Mouse (Mus musculus): ENCODE measurements around the gene Dmbt1.
"Not testable (repeated sequence)": the region's sequence is repeated elsewhere in the genome, so short reads cannot be mapped to it uniquely, and the experiment has no call there.

Dmbt1 gene

DNA sequence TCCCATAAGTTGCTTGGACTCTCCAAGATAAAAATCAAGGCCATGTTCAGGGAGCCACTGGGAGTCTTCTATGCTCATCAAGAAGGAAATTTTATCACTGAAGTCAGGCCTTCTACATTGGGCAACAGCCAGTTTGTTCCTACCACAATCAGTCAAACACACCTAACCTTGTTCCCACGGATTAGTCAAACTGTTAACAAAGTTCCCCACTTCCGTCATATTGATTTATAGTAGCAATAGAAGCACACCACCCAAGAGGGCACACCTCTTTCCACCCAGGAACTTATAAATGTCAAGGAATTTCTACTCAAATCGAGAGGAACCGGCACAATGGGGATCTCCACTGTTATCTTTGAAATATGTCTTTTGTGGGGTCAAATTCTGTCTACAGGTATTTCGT lies at the start of gene Dmbt1:
Gene Dmbt1, plus strand, starts transcription at position 299 of the 400 bp plus-strand sequence.
- no peak for DNase-seq (ENCODE audit: low read depth, low spot score)

DNA sequence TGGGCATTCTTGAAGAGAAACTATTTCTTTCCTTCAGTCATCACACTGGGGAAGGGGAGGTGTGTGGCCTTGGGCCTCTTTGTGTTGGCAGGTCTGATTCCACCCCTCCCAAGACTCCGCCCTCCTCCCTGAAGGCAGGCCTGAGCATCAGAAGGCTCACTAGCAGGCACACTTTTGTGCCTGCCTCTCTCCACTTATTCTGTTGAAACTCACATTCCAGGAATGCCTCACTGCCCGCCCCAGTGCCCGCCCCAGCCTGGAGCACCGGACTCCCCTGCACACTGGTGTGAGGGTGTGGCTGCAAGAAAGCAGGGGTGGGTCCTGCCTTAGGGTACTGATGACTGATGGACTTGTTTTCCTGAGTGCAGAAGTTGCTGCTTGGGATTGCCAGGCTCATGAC lies 49.5 kb upstream of the Dmbt1 start:
- DNase-seq (ENCODE audit: low read depth, low spot score) = no peak

- DNase-seq (ENCODE audit: low read depth, low spot score) = no peak
These were observed 49.0 kb upstream of the Dmbt1 start for GRCm38 (mm10) chr7:130982881-130983280.

DNA sequence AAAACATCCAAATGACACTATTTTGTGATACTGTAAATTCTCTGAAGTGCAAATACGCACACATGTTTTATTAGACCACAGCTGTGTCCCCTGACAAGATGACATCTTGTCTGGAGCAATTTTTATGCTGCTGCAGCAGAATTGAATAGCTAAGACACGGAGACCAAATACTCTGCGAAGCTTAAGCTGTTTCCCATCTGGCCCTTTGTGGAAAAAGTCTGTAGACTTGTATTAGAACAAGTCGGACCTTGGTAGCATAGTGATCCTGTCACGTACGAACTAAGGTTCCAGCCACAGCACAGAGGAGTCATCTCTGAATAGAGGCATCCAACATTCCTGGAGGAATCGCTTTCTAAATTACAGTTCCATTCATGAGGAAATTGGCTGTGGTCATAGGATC lies 47.6 kb upstream of the Dmbt1 start:
- no peak for DNase-seq (ENCODE audit: low read depth, low spot score)

- DNase-seq (ENCODE audit: low read depth, low spot score) = no peak
These were observed 46.7 kb upstream of the Dmbt1 start for GRCm38 (mm10) chr7:130985193-130985592.

DNA sequence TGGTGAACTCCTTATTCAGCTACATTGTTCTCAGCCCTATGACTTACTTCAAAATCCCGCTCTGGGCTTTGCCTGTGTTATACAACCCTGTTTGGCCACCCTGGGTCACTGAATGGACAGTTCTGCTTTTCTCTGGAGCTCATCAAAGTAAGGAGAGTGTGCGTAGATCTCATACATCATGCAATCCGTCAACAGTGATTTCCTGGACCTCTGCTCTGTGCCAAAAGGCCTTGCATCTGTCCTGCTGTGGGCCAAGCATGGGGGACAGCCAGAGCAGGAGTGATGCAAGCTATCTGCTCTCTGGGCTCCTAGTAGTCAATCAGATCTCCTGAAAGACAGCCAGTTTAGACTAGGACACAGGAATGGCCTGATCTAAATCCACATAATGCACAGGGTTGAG lies 46.1 kb upstream of the Dmbt1 start:
- no peak for DNase-seq (ENCODE audit: low read depth, low spot score)

DNA sequence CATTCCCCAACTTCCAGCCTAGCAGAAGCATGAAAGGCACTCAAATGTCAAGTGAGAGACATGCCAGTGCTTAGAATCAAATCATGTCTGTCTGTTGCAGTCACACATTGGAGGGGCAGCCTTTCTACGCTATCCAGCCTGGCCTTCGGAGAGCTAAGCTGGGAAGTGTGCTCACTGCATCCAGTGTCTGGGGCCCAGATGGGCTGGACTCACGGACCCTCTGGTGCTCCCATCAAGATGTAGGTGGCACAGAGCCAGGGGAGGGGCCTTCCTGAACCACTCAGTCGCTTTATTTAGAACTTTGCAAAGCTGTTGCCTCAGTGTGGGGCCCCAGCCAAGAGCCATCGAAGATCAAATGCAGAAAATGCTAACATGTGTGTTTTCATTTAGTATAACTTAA lies 43.7 kb upstream of the Dmbt1 start:
- DNase-seq (ENCODE audit: low read depth, low spot score) = no peak

GRCm38 (mm10) chr7:130989371-130989770 lies 42.5 kb upstream of the Dmbt1 start:
- DNase-seq (ENCODE audit: low read depth, low spot score) = no peak

- no peak for DNase-seq (ENCODE audit: low read depth, low spot score)
These were observed 40.6 kb upstream of the Dmbt1 start for GRCm38 (mm10) chr7:130991174-130991789.

GRCm38 (mm10) chr7:130993907-130994306 lies 37.9 kb upstream of the Dmbt1 start:
- no peak for DNase-seq (ENCODE audit: low read depth, low spot score)

DNA sequence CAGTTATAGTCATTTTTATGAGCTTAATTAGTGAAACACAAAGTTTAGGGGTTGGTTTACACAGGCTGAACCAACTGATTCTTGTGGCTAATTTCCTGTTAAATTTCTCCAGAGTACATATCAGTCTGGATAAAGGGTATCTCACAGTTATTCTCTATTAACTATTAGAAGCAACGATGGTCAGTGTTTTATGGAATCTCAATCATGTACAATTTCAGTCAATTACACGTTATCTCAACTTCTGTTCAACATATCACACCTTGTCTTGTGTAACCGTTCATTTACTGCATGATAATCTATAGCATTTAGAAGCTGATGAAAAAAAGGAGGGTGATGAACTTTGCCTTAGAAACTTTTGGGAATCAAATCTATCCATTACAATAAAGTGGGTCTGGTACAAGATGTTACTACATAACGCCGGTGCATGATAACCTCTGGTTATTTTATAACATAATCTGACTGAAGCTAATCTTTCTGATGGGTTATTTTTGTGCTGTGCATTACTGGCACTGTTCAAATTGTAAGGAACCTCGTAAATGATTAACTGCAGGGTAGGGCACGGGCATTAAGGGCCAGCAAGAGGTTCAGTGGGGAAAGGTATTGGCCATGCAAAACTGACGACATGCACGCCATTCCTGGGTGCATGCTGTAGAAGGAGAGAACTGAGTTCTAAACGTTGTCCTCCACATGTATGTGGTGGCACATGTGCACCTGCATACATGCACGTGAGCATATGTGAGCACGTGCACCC lies 29.7 kb upstream of the Dmbt1 start:
- DNase-seq (ENCODE audit: low read depth, low spot score) = no peak

GRCm38 (mm10) chr7:131004071-131004470 lies 27.8 kb upstream of the Dmbt1 start:
- DNase-seq (ENCODE audit: low read depth, low spot score) = no peak

DNA sequence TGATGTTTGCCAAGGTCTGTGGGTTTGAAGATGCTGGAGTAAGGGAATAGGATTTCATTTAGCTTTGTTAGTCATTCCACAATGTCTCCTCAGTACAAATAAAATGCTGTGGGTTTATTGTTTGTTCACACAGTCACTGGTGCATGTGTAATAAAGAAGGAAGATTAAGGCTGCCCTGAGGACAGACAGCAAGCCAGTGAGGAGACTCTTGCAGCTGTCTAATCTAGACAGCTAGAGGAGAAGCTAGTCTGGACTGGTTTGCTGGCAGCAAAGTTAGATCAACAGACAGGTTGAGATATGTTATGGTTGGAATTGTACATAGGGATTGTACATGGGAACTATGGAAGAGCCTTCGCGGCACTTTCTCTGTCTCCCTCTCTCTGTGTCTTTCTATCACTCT lies 24.6 kb upstream of the Dmbt1 start:
- DNase-seq (ENCODE audit: low read depth, low spot score) = no peak

- no peak for DNase-seq (ENCODE audit: low read depth, low spot score)
These were observed 22.7 kb upstream of the Dmbt1 start for GRCm38 (mm10) chr7:131009178-131009577.

DNA sequence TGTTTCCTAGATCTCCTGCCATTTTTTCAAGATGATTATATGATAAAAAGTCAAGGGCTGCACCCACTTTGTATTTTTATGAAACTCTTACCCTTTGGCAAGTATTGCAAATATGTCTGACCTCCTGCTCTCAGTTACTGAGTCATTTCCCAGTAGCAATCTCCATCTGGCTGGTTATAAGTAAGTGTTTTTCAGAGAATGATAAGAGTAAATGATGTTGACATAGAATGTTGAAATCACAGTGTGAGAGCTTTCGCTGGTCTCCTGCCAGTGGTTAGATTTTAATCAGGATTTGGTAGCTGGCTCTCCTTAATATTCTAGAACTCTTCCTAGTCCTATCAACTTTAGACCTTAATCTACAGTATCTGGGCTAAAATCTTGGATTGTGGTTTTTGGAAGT lies 20.0 kb upstream of the Dmbt1 start:
- peak; percentile 11 for DNase-seq (ENCODE audit: low read depth, low spot score)

DNA sequence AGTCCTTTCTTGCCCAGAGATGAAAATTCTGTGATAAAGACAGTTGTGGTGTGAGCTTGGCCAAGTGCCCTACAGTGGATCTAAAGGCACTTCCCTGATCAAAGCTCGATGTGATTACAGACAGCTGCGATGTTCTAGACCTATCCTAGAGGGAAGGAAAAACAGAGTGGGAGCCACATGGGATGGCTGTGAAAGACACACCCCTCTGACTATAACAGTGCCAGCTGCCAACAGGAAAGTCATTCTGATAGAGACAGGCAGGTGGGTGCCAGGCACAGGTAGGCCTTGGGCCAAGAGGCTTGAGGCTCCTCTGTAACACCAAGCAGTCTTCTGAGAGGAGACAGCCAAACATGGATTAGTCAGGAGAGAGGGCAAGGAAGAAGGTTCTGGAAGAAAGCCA lies 12.7 kb upstream of the Dmbt1 start:
- no peak for DNase-seq (ENCODE audit: low read depth, low spot score)

- DNase-seq (ENCODE audit: low read depth, low spot score) = no peak
These were observed 7.0 kb upstream of the Dmbt1 start for GRCm38 (mm10) chr7:131024807-131025206.

DNA sequence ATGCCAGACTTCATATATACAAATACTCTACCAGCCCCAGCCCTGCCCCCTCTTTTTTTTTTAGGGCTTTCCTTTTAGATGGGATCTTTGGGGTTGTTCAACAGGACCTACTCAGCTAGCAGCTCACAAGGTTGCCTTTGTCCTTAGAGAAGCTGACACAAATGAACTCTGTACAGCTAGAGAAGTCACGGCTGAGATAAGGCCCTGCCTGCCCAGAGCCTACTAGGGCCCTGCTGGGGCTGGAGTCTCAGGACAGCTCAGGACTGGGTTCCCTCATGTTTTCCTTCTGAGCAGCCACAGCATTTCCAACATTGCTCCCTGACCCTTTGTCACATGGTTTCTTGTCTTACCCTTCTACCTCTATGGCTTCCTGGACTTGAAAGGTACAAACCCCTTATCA lies 4.3 kb upstream of the Dmbt1 start:
- no peak for DNase-seq (ENCODE audit: low read depth, low spot score)

GRCm38 (mm10) chr7:131036396-131036795 lies 4.5 kb downstream of the Dmbt1 start:
- no peak for DNase-seq (ENCODE audit: low read depth, low spot score)

GRCm38 (mm10) chr7:131037083-131037482 lies 5.2 kb downstream of the Dmbt1 start:
- no peak for DNase-seq (ENCODE audit: low read depth, low spot score)

- not testable (repeated sequence) for DNase-seq (ENCODE audit: low read depth, low spot score)
These were observed 8.9 kb downstream of the Dmbt1 start for GRCm38 (mm10) chr7:131040760-131041159.

DNA sequence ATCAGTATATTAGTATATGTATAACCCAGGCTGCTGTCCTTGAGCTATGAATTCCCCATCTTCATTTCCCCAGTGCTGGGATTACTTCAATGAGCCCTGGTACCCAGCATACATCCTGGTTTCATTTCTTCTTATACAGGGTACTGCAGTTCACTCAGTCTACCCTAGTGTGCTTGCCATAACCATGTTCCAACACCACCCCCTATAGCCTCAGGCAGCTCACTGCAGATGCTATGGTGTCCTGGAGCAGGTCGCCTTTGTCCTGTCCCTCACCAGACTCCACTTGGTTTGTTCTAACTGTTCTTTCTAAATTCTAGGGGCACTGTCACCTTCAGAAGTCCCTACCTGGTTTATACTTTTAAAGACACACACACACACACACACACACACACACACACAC lies 10.8 kb downstream of the Dmbt1 start:
- DNase-seq (ENCODE audit: low read depth, low spot score) = no peak

DNA sequence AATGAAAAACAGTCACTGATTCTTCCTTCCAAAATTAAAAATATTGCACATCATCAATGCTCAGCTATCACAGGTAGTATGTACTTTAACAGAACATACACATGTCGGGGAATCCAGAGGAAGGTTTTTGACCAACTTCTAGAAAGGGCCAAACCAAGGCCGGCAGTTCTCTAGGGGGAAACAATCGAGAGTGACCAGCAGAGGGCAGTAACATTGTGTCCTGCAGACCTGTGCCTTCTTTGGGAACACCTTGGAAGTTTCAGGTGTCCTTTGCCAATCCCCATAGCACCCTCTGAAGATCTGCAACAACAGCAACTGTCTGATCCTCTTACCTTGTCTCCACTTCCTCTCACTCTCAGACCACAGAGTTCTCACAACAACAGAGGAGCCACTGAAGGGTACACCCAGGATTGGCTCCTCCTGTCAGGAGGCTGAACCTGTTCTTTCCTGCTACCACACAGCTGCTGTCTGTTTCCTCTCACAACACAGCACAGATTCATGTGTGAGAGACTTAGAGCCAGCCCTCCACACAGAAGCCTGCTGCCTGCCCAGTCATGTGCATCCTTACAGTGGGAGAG lies 13.5 kb downstream of the Dmbt1 start:
- not testable (repeated sequence) for DNase-seq (ENCODE audit: low read depth, low spot score)
